Mouse (Mus musculus) limb, embryonic 14.5 days (tissue): ENCODE measurements around the gene Fbrs. TPM values are rescaled to one million over a fixed set of nuclear protein-coding genes. Genes with fewer than 3 reads are reported as not detected.

Experiments
- ATAC-seq: fragments of 200-750 bp; cut with Nextera tagmentation; 2 replicates; pipeline ENCODE4 v1.8.0; 2017; ENCODE audit warnings: low read depth, moderate number of reproducible peaks, moderate TSS enrichment; ENCODE audit not compliant: low FRiP score
- DNase-seq: peaks from one replicate; pipeline ENCODE4 v3.0.0-alpha.2; 2015; ENCODE audit warnings: low spot score
- H3K27ac ChIP-seq: fragments of 300-500 bp; sonication (generic); replicated peaks from 2 replicates; pipeline ENCODE4 v1.5.1; 2014; ENCODE audit warnings: low read depth, mild to moderate bottlenecking, low read length, moderate library complexity, mixed read lengths
- H3K27me3 ChIP-seq: fragments of 300-500 bp; sonication (generic); 2 replicates; pipeline ENCODE4 v1.6.1; 2014; ENCODE audit warnings: low read length, mixed read lengths; ENCODE audit not compliant: control insufficient read depth, insufficient read depth
- H3K36me3 ChIP-seq: fragments of 300-500 bp; sonication (generic); 2 replicates; pipeline ENCODE4 v1.6.1; 2014; ENCODE audit warnings: mild to moderate bottlenecking, low read length, moderate library complexity, mixed read lengths; ENCODE audit not compliant: control insufficient read depth, insufficient read depth
- H3K4me1 ChIP-seq: fragments of 300-500 bp; sonication (generic); 2 replicates; pipeline ENCODE4 v1.6.1; 2014; ENCODE audit warnings: antibody characterized with exemption, low read length, mixed read lengths; ENCODE audit not compliant: control insufficient read depth, insufficient read depth
- H3K4me2 ChIP-seq: fragments of 300-500 bp; sonication (generic); replicated peaks from 2 replicates; pipeline ENCODE4 v1.6.1; 2014; ENCODE audit warnings: low read depth, mild to moderate bottlenecking, low read length, moderate library complexity; ENCODE audit not compliant: severe bottlenecking
- H3K4me3 ChIP-seq: fragments of 300-500 bp; sonication (generic); replicated peaks from 2 replicates; pipeline ENCODE4 v1.5.1; 2014; ENCODE audit warnings: low read length
- H3K9ac ChIP-seq: fragments of 300-500 bp; sonication (generic); 2 replicates; pipeline ENCODE4 v1.6.1; 2014; ENCODE audit warnings: mild to moderate bottlenecking, low read depth, low read length, moderate library complexity; ENCODE audit not compliant: severe bottlenecking
- H3K9me3 ChIP-seq: fragments of 300-500 bp; sonication (generic); 2 replicates; pipeline ENCODE4 v1.6.1; 2016; ENCODE audit warnings: low read length; ENCODE audit not compliant: control insufficient read depth
- POLR2A ChIP-seq: fragments of 200-500 bp; IDR thresholded peaks from 2 replicates; pipeline ENCODE4 v1.8.0; 2012; ENCODE audit warnings: inconsistent platforms, mild to moderate bottlenecking, moderate library complexity, borderline replicate concordance; ENCODE audit not compliant: insufficient read depth, insufficient read length; ENCODE audit errors: extremely low read depth
- WGBS: fragments of 180-500 bp; shearing (Covaris S2); extraction: QIAGEN DNeasy Blood & Tissue Kit; methylation state at CpG from one replicate; pipeline ENCODE4 v1.1.7; 2014; 5-methylcytosine and 5-hydroxymethylcytosine counted together
- polyA plus RNA-seq, 2 experiments: library from polyadenylated mRNA; depleted of rRNA in 1 of 2; stranded (reverse) in 1 of 2; unstranded in 1 of 2; fragments of >200 nt; fragmentation: Nextera tagmentation in 1 of 2; extraction: Ambion mirVana in 1 of 2; gene quantifications; 2 replicates each; pipeline versions ENCODE4 v1.2.1 to v1.2.3; 2012 to 2014

The Fbrs gene
- polyA plus RNA-seq, 2 experiments = 17.3 to 49.8 TPM

DNA sequence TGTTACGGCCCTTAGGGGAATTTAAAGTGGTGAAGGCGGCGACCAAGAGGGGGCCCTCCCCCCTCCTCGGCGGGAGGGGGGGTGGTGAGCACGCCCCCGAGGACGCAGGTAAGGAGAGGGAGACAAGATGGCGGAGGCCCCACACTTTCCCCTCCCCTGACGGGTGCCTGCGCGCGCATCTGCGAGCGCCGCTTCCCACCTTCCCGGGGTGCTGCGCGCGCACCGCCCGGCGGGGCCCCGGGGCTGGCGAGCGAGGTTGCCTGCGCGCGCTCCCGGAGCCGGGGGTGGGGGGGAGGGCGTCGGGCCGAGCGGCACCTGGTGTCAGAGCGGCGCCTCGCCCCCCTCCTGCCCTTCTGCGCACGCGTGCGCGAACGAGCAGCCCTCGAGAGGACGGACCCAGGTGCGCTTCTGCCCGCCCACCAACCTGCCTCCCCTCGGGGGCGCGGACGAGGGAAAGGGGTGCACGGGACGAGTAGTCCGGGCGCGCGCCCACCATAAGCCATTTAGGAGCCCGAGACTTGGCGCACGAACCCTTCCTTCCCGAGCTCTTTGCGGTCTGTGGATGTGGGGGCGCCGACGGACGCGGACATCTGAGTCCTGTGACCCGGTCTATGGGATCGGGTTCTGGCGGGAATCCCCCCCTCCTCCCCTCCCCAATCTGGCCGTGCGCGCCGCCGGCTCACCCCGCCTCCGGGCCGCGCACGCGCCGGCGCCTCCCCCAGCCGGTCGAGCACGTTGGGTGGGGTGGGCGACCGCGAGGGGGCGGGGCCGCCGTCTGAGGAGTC, 33.4 kb downstream of the Fbrs start:
- Histone ChIP-seq H3K9ac (peak overlapping the region; percentile 95), H3K4me3 (peak overlapping the region; percentile 78), H3K27me3 (no peaks in the 10 kb centered on the region), H3K4me2 (peak overlapping the region; percentile 58), H3K9me3 (no peaks in the 10 kb centered on the region), H3K27ac (peak overlapping the region; percentile 99), H3K36me3 (peaks cover 31% of the 10 kb centered on the region), H3K4me1 (0 out of 2 replicates have a peak, but pooled peaks cover 5% of the 10 kb centered on the region)
- 1% methylated on average over 15 of the region's 93 CpGs for WGBS
- DNase-seq (peak; percentile 94), ATAC-seq (peak; percentile 88)
- 0 out of 2 replicates have a peak, but pooled peaks have one; percentile 11 for TF ChIP-seq POLR2A

DNA sequence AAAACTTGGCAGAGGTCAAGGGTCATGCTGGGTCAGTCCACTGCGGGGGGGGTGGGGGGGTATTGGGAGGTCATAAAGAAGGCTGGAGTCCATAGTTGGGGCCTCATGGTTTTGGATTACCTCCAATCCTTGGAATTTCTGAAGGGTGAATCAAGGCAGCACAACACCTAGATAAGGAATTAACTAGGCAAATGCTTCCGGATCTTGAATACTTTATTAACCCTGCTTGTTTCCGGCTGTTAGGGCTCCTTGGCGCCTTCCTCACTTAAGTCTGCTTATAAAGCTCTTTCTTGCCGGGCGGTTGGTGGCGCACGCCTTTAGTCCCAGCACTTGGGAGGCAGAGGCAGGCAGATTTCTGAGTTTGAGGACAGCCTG, 34.0 kb downstream of the Fbrs start:
- no peak for TF ChIP-seq POLR2A
- no peak for ATAC-seq

DNA sequence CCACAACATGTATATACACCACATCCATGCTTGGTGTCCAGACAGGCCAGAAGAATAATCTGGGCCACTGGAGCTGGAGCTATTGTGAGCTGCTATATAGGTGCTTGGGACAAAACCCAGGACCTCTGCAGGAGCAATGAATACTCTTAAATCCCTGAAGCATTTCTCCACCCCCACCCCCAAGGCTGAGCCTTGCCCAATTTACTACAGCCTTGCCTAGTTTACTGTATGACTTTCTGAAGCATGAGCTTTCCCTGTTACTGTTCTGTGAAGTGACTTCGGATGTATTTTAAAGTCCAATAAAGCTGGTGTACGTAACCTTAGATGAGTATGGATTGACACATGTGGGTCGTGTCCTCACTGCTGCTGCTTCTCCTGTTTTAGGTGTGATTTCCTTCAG, 34.8 kb downstream of the Fbrs start:
- H3K4me1 ChIP-seq = 0 out of 2 replicates have a peak, but pooled peaks cover 5% of the 10 kb centered on the region
- peak overlapping the region; percentile 78 for H3K4me3 ChIP-seq
- WGBS = 63% methylated on average over 3 of the region's 3 CpGs
- no peaks in the 10 kb centered on the region for H3K9me3 ChIP-seq
- H3K27me3 ChIP-seq = no peaks in the 10 kb centered on the region
- DNase-seq (no peak), ATAC-seq (no peak)
- H3K27ac ChIP-seq = no peak overlapping the region
- H3K9ac ChIP-seq = no peak overlapping the region
- peaks cover 42% of the 10 kb centered on the region for H3K36me3 ChIP-seq
- H3K4me2 ChIP-seq = peak overlapping the region; percentile 58; the same call in 1 of the 2 replicates
- TF ChIP-seq POLR2A = no peak

More for the DNA sequence above, 34.0 kb downstream of the Fbrs start:
- H3K9me3 ChIP-seq = no peaks in the 10 kb centered on the region
- peak overlapping the region; percentile 58 for H3K4me2 ChIP-seq
- no peaks in the 10 kb centered on the region for H3K27me3 ChIP-seq
- 0 out of 2 replicates have a peak, but pooled peaks cover 5% of the 10 kb centered on the region for H3K4me1 ChIP-seq
- WGBS = 31% methylated on average over 8 of the region's 8 CpGs
- no peak overlapping the region for H3K27ac ChIP-seq
- H3K9ac ChIP-seq = peak overlapping the region; percentile 95
- no peak for DNase-seq
- peaks cover 36% of the 10 kb centered on the region for H3K36me3 ChIP-seq
- H3K4me3 ChIP-seq = peak overlapping the region; percentile 78

DNA sequence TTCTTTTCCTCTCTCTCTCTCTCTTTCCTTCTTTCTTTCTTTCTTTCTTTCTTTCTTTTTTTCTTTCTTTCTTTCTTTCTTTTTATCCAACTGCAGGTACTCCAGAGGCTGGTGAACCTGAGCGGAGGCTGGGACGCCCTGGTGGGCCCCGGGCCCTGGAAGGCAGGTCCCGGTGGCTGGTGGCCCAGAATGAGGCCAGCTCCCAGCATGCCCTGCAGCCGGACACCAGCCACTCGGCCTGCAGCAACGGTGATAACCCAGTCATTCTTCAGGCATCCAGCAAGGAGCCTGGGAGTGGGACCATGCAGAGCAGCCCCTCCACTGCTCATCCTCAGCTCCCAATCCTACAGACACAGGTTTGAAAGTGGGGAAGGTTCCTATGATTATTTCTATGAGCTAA, 36.8 kb downstream of the Fbrs start:
- no peak overlapping the region for H3K27ac ChIP-seq
- no peak for ATAC-seq
- no peak overlapping the region for H3K4me3 ChIP-seq
- WGBS = 91% methylated on average over 7 of the region's 7 CpGs
- H3K27me3 ChIP-seq = no peaks in the 10 kb centered on the region
- no peak overlapping the region for H3K4me2 ChIP-seq
- 0 out of 2 replicates have a peak, but pooled peaks cover 5% of the 10 kb centered on the region for H3K4me1 ChIP-seq
- no peak for DNase-seq
- no peak for TF ChIP-seq POLR2A
- no peak overlapping the region for H3K9ac ChIP-seq
- H3K9me3 ChIP-seq = no peaks in the 10 kb centered on the region
- H3K36me3 ChIP-seq = peaks cover 57% of the 10 kb centered on the region

DNA sequence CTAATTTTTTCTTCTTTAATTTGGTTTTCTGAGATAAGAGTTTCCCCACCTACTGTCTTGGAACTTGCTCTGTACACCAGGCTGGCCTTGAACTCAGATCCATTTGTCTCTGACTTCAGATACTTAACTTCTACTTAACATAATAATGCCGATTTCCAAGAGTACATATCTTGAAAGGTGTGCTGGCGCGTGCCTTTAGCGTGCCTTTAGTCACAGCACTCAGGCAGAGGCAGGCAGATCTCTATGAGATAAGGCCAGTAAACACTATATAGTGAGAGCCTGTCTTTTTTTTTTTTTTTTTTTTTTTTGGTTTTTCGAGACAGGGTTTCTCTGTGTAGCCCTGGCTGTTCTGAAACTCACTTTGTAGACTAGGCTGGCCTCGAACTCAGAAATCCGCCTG, 37.3 kb downstream of the Fbrs start:
- Histone ChIP-seq H3K9ac (no peak overlapping the region), H3K4me1 (0 out of 2 replicates have a peak, but pooled peaks cover 5% of the 10 kb centered on the region), H3K9me3 (no peaks in the 10 kb centered on the region), H3K4me2 (no peak overlapping the region), H3K4me3 (no peak overlapping the region), H3K27me3 (no peaks in the 10 kb centered on the region), H3K36me3 (peaks cover 62% of the 10 kb centered on the region), H3K27ac (no peak overlapping the region)
- no peak for TF ChIP-seq POLR2A
- ATAC-seq = no peak
- WGBS = 93% methylated on average over 7 of the region's 7 CpGs
- no peak for DNase-seq
